Mouse (Mus musculus) bone marrow, adult 2 months (tissue): ENCODE measurements around the gene Rfx2.

Experiments
- CTCF ChIP-seq: fragments of 200-500 bp; IDR thresholded peaks from 2 replicates; pipeline ENCODE4 v1.5.1; 2011; ENCODE audit warnings: low read length, control low read depth; ENCODE audit not compliant: control insufficient read depth, insufficient read depth
- POLR2A ChIP-seq: fragments of 200-500 bp; IDR thresholded peaks from 2 replicates; pipeline ENCODE4 v1.6.1; 2011; ENCODE audit warnings: low read depth, mild to moderate bottlenecking, control low read depth, low read length, borderline replicate concordance; ENCODE audit not compliant: control insufficient read depth

DNA sequence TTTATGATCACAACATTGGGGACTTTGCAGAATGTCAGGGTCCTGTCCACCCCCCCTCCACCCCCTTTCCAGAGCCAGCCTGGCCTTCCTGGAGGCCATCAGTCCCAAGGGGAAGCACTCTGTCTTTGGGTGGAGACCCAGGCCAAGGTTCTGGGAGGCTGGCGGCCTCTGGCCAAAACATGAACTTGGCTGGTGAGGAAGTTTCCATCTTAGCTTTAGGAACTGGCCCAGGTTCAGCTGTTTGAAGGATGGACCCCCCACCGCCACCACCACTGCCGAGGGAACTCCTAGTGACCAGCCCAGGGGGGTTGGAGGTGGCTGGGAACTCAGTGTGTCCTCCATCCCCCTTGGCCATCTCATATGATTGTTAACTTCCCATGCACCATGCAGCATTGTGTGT, 69.7 kb downstream of the Rfx2 start:
- no peak for TF ChIP-seq CTCF
- TF ChIP-seq POLR2A = no peak
